Mouse (Mus musculus) testis, adult 2 months (tissue): ENCODE measurements around the gene Xylb.

ENCODE experiments used
- CTCF ChIP-seq: fragments of 200-500 bp; IDR thresholded peaks from 2 replicates; pipeline ENCODE4 v1.5.1; 2012; ENCODE audit warnings: low read depth, mild to moderate bottlenecking, inconsistent platforms, low read length, moderate library complexity; ENCODE audit not compliant: control insufficient read depth, insufficient read depth, insufficient replicate concordance
- POLR2A ChIP-seq: fragments of 200-500 bp; IDR thresholded peaks from 2 replicates; pipeline ENCODE4 v1.6.1; 2012; ENCODE audit warnings: low read depth, mild to moderate bottlenecking, inconsistent platforms, low read length, moderate library complexity; ENCODE audit not compliant: control insufficient read depth

DNA sequence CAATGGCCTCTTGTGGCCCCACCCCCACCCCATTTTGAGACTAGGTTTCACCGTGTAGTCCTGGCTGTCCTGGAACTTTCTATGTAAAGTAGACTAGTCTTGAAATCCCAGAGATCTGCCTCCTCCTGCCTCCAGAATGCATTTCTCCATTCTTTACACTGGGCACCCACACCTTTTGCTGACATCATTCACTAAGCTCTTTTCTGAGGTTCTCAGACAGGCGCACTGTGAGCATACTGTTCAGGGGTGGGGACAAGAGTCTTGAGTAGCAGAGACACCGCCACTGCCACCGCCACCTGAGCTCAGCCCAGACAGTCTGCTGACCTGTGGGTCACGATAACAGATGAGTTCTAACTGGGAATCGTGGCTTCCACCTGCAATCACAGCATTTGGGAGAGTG, 1.2 kb upstream of the Xylb start:
- TF ChIP-seq CTCF (no peak), POLR2A (no peak)
